Mouse (Mus musculus) right cerebral cortex, adult 18-20 months (tissue): Measurements from ENCODE around the gene Aqr.
"Not testable (repeated sequence)": the region's sequence is repeated elsewhere in the genome, so short reads cannot be mapped to it uniquely, and the experiment has no call there.

Source experiments
- DNase-seq: peaks from one replicate; pipeline ENCODE4 v3.0.0; 2022; ENCODE audit warnings: mixed read lengths

Aqr gene

GRCm38 (mm10) chr2:114186924-114187323 lies at the start of gene Aqr:
Aqr (minus strand) TSS chr2:114187024.
- DNase-seq: not testable (repeated sequence)

- no peak for DNase-seq
Observed at GRCm38 (mm10) chr2:114236566-114236965, 49.7 kb upstream of the Aqr start.

DNA sequence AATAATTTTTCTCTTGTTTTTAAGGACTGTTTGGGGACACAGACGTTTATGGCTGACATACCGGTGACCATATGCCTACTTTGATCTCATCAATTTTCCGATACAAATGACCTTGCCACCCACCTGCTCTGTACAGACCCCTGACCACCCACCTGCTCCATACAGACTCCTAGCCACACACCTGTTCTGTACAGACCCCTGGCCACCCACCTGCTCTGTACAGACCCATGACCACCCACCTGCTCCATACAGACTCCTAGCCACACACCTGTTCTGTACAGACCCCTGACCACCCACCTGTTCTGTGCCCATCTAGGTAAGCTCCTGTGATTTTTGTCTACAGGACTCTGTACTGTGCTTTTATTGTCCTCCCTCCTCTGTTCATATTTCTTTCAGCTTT lies 48.8 kb upstream of the Aqr start:
- no peak for DNase-seq

DNA sequence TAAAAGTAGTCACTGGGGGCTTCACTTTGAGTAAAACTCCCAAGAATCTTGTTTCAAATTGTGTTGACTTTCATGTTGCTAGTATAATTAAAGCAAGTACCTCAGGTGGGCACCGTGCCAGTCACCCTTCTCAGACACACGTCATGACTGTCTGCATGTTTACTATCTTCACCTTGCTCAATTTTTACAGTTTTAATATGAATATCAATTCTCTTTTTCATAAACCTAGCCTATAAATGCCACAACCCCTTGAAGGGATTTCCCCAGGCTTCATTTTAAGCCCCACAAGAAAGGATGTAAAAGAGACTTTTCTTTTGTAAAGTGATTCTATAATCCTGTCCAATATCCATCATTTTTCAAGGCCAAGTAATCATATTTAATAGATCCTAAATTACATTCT lies 44.4 kb upstream of the Aqr start:
- no peak for DNase-seq

- no peak for DNase-seq
Observed at GRCm38 (mm10) chr2:114228672-114229071, 41.8 kb upstream of the Aqr start.

DNA sequence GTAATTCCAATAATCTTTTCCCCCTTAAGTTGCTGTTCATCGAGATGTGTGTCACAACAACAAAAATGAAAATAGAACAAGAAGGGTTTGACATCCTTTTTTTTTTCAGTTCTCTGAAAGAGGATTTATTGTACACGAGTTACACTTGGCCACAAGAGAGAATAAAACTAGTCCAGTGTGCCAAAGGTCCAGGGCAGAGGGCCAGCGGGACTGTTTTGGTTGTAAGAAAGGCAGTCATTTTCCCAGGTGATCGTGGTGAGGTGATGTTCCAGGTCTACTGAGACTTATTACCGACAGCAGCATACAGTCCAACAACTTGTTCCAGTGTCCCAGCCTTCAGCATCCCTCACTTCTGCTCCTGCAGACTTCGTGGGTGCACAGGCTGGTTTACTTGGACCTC lies 18.2 kb upstream of the Aqr start:
- no peak for DNase-seq

DNA sequence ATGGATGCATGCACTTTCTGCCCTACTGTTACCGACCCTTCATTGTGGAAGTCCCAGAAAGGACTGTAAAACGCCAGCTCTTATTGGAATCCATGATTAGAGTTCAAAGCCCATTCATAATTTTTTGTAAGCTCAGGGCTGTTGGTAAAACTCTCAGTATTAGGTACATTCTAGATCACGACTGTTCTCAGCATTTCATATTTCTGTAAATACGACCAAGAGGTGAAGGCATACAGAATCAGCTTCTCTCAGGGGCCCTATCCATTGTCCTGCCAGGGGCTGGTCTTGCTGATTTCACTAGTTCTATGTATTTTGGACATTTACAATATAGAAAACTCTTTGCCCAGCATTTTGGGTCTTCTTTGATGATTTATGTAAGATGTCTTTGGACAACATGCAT lies 14.8 kb upstream of the Aqr start:
- no peak for DNase-seq

DNA sequence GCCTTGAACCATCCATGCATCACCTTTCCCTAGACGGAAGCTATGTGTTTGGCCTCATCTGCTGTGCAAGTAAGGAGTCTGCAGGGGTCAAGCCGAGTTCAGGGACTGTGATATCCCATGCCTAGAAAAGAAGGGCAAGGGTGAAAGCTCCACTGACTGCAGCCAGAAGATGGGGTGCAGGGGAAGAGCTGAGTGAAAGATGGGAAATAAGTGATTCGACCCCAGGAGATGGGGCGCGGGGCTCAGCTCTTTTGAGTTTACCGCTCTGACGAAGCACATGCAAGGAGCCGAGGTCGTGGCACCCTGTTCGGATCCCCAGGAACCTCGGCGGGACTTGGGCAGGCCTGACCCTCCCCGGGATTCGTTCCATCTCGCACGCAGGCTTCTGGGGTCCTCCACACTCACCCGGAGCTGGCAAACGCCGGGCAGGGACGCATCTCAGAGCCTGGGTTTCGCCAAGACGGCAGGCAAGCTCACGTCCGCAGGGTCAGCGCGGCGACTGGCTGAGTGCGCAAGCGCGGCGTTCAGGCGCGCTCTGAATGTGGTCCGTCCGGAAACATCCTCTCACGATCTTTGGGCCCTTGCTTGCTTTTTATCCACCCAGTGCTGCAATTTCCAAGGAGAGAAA lies 14.2 kb upstream of the Aqr start, which contains the start of gene Zfp770:
Gene Zfp770 (minus strand): TSS at position 538 of the 628 bp plus-strand sequence.
- DNase-seq: peak; percentile 84

- DNase-seq: no peak
Observed at GRCm38 (mm10) chr2:114196421-114196820, 9.6 kb upstream of the Aqr start.

- DNase-seq: no peak
Observed at GRCm38 (mm10) chr2:114177802-114178733, 8.8 kb downstream of the Aqr start.

DNA sequence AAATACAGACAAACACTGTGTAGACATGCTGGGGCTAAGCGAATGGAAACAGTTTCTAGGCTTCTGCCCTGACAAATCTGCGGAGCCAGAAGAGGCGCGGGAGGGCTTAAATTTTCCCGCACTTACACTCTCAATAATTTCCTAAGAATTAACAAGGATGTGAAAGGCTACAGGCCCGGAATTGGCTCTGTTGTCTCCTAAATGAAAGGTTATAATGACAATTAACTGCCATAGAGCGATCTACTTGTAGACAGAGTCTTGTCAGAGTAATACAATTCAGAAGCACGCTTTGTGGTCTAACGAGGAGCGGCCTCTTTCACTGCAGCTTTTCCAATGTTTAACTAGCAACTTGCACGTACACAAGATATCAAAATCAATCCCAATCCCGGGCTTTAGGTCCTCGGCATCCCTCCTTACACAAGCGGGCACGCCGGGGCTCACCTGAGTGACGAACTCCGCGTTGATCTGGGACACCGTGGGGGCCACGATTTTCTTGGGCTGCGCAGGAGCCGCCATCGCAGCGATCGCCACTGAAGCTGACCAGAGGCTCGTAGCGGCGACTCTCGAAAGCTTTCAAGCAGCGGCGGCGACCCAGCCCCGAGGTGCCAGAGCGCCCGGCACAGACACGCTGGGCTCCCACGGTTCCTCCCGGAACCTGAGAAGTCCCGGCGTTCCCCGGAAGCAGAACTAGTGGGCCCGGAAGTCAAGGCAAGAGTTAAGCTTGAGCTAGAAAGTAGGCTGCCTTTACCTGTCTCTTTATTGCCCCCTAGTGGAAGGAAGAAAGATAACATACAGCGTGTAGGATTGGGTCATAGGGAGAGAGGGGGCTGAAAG lies 12.0 kb downstream of the Aqr start:
- peak; percentile 88 for DNase-seq

DNA sequence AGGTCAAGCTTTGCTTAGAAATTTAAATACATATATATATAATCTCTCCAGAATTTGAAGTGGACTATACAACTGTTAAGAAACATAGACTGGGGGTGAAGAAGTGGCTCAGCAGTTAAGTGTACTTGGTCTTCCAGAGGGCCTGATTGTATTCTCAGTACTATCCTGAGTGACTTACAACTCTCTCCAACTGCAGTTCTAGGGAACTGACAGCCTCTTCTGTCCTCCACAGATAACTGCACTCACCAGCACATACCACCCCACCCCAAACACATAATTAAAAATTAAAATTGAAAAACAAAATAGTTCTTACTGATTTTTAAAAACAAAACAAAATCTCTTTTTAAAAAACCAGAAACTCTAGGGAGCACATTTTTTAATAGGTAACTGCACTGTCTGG lies 13.6 kb downstream of the Aqr start:
- DNase-seq: no peak

DNA sequence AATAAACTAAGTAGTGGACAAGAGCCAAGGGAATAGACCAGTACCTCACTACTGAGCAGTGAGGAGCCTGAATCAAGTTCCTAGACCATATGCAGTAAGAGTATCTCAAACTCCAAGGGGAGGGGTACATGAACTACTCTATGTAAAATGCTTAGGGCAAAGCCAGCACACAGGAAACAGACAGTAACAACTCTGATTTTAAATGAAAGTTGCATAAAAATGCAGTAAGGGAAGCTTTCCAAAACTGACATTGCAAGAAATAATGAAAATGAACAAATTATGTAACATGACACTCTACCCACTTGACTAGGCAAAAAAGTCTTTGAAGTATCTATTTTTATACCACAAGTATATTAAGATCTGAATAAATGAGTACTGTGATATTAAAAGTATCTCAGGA lies 19.0 kb downstream of the Aqr start:
- DNase-seq: no peak

GRCm38 (mm10) chr2:114161978-114162377 lies 24.8 kb downstream of the Aqr start:
- DNase-seq: no peak

- DNase-seq: no peak
Observed at GRCm38 (mm10) chr2:114157345-114157744, 29.5 kb downstream of the Aqr start.

- no peak for DNase-seq
Observed at GRCm38 (mm10) chr2:114156639-114157038, 30.2 kb downstream of the Aqr start.

DNA sequence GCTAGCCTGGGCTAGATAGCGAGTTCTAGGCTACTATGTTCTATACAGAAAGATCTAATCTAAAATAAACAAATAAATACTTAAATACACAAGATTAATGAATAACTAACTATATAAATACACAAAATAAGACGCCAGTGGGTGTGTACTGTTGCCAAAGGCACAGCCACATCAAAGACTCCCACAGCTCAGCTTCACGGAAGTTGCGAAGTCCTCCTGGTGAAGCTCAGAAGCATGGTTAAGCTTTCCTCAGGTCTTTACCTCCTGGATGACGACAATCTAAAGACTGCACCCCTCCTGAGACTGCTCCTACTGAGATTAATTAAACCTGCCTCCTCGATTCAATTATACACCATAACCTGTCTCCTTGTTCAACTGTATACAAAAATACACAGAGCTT lies 33.6 kb downstream of the Aqr start:
- no peak for DNase-seq

DNA sequence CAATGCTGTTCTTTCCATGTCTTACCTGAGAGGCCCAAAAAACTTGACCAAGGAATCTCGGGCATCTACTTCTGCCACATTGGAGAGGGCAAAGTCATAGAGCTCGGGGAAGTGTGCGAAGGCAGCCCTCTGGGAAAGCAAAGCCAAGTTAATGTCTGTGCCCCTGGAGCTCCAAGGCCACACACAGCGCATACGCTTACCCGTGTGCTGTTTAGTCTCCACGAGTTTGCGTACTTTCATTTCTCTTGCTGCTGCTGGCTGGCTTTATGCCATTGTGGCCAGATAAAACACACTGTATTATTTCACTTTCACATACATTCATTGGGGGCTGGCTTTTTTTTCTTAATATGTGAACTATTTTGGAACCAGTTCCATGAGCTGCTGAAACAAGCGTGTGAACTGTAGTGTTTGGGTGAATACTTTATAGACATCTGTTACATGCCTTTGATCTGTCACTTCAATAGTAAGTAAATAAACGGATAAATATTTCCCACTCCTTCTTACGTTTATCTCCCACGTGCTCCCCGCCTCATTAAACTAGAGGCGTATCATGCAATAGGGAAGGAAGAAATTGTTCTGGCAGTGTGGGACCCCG lies 39.9 kb downstream of the Aqr start:
- no peak for DNase-seq

DNA sequence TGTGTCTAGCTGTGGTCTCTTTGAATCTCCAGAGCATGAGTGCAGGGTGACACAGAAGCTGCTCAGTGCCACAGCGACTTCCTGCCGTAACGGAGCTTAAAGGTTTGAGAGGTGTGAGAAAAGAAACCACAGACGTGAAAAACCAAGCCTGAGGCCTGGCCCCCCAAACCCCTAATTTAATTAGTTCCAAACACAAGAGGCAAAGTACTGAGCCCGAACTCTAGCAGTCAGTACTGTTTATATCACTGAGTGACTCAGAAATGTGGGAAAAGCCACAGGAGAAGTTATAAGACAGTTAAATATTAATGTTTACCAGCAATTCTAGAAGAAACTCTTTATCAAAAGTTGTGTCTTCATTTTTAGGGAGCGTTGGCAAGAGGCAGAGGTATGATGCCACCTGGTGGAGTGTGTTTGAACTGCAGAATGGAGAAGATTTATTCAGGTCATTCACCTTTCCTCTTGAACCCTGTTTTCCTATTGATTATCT lies 41.5 kb downstream of the Aqr start:
- DNase-seq: peak; percentile 27

GRCm38 (mm10) chr2:114144915-114145314 lies 41.9 kb downstream of the Aqr start:
- no peak for DNase-seq

- DNase-seq: no peak
Observed at GRCm38 (mm10) chr2:114143842-114144241, 43.0 kb downstream of the Aqr start.

- no peak for DNase-seq
Observed at GRCm38 (mm10) chr2:114136755-114137154, 50.1 kb downstream of the Aqr start.

- DNase-seq: no peak
Observed at GRCm38 (mm10) chr2:114135777-114136176, 51.0 kb downstream of the Aqr start.
